Mouse (Mus musculus) retina, postnatal 7 days (tissue): ENCODE data around the gene Ccdc158.

ENCODE experiments used
- DNase-seq: peaks from one replicate; pipeline ENCODE4 v3.0.0-alpha.2; 2012; ENCODE audit warnings: low read depth, low spot score

Gene Ccdc158

GRCm38 (mm10) chr5:92688124-92688523 lies 13.1 kb upstream of the Ccdc158 start:
- DNase-seq = no peak

- no peak for DNase-seq
These were observed 9.8 kb upstream of the Ccdc158 start for GRCm38 (mm10) chr5:92684715-92685460.

- no peak for DNase-seq
These were observed 8.9 kb upstream of the Ccdc158 start for GRCm38 (mm10) chr5:92683871-92684475.

GRCm38 (mm10) chr5:92683351-92683807 lies 8.3 kb upstream of the Ccdc158 start, which contains the start of gene Shroom3:
Shroom3 (plus strand) TSS chr5:92683435.
- DNase-seq = no peak

GRCm38 (mm10) chr5:92682621-92683348 lies 7.7 kb upstream of the Ccdc158 start:
- no peak for DNase-seq

GRCm38 (mm10) chr5:92681861-92682260 lies 6.8 kb upstream of the Ccdc158 start:
- no peak for DNase-seq

- peak; percentile 43 for DNase-seq
These were observed 4.4 kb upstream of the Ccdc158 start for GRCm38 (mm10) chr5:92679441-92679840.

- no peak for DNase-seq
These were observed 476 bp upstream of the Ccdc158 start for GRCm38 (mm10) chr5:92675574-92675920.

GRCm38 (mm10) chr5:92666860-92667259 lies 8.2 kb downstream of the Ccdc158 start:
- no peak for DNase-seq

GRCm38 (mm10) chr5:92664321-92664720 lies 10.8 kb downstream of the Ccdc158 start:
- DNase-seq = no peak

- DNase-seq = peak; percentile 19
These were observed 18.8 kb downstream of the Ccdc158 start for GRCm38 (mm10) chr5:92656256-92656655.

GRCm38 (mm10) chr5:92640861-92641260 lies 34.2 kb downstream of the Ccdc158 start:
- DNase-seq = no peak

- no peak for DNase-seq
These were observed 39.2 kb downstream of the Ccdc158 start for GRCm38 (mm10) chr5:92635891-92636290.

- no peak for DNase-seq
These were observed 40.2 kb downstream of the Ccdc158 start for GRCm38 (mm10) chr5:92634916-92635315.

GRCm38 (mm10) chr5:92633526-92633925 lies 41.5 kb downstream of the Ccdc158 start:
- DNase-seq = no peak

GRCm38 (mm10) chr5:92627896-92628295 lies 47.2 kb downstream of the Ccdc158 start:
- DNase-seq = no peak

GRCm38 (mm10) chr5:92621883-92622282 lies 53.2 kb downstream of the Ccdc158 start:
- no peak for DNase-seq

- no peak for DNase-seq
These were observed 62.3 kb downstream of the Ccdc158 start for GRCm38 (mm10) chr5:92612756-92613155.

GRCm38 (mm10) chr5:92607492-92608229 lies 67.4 kb downstream of the Ccdc158 start:
- no peak for DNase-seq

GRCm38 (mm10) chr5:92604452-92605247 lies 70.4 kb downstream of the Ccdc158 start:
- DNase-seq = no peak
